Mouse (Mus musculus): Measurements from ENCODE around the gene Per1.

Per1 gene

DNA sequence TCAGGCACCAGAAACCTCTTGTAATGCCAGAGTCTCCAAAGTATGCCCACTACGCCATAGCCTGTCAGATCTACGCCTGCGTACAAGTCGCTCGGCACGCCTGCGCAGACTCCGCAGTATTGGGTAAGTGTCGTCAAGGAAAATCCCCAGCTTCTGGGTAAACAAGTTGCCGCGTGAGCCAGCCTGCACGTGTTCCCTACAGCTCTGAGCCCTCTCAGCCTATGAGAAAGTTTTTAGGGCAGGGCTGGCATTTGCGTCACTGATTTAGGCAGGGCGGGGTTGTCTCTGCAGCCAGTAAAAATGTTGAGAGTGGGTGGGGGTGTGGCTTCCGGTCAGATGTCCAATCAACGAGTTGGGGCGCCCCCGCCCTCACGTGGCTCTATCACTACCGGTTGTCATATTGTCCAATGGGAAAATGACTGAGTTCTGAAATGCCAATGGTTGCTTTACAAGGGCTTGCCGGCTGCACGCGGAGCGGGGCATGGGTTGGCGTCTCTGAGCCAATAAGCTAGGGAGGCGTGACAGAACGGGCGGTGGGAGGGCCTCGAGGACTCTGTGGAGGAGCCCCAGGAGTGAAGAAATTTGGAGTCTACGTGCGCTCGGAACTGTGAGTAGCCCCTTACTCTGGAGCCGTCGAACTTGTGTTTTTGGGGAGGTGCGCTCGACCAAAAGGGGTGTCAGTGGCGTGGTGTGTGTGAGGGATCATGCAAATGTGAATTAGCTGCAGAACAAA is at the start of gene Per1:
Gene Per1, plus strand, starts transcription at position 521 of the 733 bp plus-strand sequence.
- in situ Hi-C loops (cut with MboI, MseI), result loop anchor here (5.0 to 10.0 kb wide), 2 partner anchors 900 to 1342 kb away; partner anchors contain the start of genes Gabarap and Phf23

DNA sequence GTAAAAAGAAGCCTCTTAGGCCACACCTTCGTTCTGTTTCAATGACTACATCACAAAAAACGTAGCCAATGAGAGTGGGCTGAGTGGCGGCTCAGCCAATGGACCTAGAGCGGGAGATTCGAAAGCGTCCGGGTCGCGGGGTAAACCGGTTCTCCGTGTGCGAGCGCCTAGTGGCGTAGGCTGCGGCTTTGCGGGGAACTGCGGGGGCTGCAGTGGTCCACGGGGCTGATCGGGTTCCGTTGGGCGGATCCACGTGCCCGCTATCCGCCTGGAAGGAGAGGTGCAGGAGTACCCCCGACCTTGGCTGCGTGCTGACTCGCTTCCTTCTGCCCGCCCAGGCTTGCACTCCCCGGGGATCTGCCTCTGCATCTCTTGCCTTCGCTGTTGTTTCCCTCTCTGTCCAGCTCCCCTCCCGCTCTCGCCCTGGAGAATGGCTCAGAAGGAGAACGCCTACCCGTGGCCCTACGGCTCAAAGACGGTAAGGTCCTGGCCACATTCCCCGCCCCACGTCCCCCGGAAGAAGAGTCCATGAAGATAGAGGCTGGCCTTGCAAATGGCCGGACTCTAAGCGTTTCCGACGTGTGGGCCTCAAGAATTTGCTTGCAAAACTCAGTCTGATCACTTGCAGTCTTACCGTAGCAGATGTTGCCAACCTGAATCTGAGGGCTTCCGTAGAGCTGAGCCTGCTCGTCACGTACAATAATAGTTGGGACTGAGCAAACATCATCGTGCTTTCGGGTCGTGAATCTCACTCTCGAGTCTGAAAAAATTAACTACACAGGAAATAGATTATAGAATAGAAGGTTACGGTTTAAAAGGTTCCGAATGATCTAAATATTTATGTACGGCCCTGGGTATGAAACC is 49.3 kb upstream of the Per1 start, which contains the start of gene Aurkb:
Gene Aurkb, plus strand, starts transcription at position 117 of the 864 bp plus-strand sequence.
- in situ Hi-C loops (cut with MboI, MseI), result no loop called here

DNA sequence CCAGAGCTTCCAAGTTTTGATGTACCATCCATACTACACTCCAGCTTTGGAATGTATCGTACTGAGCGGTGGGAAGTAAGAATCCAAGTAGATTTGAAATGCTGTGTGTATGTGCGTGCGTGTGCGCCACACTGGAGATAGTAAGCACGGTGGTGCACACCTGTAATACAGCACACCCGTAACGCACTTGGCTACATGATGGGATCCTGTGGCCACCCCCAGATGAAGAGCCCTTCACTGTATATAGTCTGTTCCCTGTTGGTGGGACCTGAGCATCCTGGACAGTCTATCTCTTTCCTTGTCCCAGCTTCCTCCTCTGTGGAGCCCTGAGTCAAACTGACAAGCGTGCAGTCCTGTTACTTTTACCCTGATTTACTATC is 48.6 kb upstream of the Per1 start:
- in situ Hi-C loops (cut with MboI, MseI), result no loop called here

DNA sequence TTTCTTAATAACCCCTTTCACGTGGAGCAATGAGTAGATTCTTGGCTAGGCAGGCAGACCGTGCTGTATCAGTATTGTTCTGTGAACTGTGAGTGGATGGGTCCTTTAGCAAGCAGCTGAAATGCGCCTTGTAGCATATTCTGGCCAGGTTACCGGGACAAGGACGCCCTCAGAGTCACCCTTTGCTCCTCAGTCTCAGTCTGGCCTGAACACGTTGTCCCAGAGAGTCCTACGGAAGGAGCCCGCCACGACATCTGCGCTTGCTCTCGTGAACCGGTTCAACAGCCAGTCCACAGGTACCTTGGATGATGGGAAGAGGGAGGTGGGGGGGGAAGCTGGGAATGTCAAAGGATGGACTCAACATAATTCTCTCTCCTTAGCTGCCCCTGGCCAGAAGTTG is 47.4 kb upstream of the Per1 start:
- in situ Hi-C loops (cut with MboI, MseI), result no loop called here

DNA sequence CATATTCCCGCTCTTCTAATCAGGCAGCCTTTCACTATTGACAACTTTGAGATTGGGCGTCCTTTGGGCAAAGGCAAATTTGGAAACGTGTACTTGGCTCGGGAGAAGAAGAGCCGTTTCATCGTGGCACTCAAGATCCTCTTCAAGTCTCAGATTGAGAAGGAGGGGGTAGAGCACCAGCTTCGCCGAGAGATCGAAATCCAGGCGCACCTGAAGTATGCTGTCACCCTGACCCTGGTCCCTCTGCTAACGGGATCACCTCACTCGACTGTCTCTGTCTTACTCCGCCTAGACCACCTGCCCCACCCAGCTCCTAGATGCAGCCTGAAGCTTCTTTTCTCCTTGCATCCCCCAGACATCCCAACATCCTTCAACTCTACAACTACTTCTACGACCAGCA is 46.9 kb upstream of the Per1 start:
- in situ Hi-C loops (cut with MboI, MseI), result no loop called here

DNA sequence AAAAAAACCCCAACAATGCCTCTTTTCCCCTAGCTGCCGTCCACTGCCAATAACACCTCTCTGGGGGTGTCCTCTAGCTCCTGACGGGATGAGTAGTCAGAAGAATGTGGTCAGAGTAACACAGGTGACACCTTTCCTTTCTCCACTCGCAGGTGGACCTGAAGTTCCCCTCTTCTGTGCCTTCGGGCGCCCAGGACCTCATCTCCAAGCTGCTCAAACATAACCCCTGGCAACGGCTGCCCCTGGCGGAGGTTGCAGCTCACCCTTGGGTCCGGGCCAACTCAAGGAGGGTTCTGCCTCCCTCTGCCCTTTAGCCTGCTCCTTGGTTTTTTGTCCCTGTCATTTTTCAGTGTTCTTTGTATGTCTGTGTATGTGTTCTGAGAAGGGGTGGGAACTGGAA is 44.3 kb upstream of the Per1 start:
- in situ Hi-C loops (cut with MboI, MseI), result no loop called here

DNA sequence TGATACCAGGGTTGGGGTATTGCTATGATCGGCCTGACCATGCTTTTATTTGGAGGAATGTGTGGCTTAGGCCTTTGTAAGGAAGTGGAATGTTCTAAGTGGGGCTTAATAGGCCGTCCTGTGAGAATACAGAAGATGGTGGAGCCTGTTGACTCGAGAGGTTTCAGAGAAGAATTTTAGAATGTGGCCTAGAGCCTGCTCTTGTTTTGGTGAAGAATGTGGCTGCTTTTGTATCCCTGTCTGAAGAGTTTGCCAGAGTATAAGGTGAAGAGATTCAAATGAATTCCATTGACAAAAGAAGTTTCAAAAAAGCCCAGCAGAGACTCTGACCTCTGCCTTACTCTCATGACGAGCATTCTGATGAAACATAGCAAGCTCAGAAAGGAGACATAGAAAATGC is 43.2 kb upstream of the Per1 start:
- in situ Hi-C loops (cut with MboI, MseI), result no loop called here

DNA sequence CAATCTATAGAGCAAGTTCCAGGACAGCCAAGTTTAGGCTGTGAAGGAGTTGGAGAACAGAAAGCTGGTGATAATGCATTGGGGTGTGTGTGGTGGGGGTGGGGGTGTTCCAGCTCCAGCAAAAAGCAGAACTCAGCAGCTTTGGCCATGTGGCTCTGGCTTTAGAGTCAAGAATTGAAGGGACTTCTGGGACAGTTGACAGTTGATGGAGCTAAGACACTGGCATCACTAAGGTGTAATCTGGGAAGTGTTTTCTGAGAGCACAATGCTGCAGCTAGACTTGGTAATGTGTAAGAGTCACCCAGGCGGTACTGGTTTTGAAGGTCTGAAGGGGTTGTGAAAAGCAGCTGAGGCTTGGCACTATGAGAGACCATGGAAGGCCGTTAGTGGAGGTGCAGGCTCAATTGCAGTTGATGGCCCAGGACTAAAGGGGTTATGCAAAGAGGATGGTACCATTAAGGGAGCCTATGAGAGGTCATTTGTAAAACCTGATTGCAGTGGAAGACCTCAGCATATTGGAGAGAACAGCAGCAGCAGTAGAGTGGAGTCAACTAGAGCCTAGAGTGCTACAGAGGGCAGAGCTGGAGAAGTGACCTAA is 42.1 kb upstream of the Per1 start:
- in situ Hi-C loops (cut with MboI, MseI), result no loop called here

DNA sequence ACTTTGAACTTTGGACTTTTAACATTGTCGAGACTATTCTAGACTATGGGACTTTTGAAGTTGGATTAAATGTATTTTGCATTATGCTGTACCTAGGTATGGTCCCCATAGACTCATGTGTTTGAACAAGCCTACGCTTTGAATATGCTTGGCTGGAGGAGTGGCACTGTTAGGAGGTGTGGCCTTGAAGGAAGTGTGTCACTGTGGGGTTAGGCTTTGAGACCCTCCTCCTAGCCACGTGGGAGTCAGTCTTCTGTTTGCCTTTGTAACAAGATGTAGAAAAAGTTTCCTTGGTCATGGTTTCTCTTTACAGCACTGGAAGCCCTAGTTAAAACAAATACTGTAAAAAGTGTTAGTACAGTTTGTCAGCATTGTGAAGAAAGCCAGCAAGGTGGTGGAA is 41.2 kb upstream of the Per1 start:
- in situ Hi-C loops (cut with MboI, MseI), result no loop called here

DNA sequence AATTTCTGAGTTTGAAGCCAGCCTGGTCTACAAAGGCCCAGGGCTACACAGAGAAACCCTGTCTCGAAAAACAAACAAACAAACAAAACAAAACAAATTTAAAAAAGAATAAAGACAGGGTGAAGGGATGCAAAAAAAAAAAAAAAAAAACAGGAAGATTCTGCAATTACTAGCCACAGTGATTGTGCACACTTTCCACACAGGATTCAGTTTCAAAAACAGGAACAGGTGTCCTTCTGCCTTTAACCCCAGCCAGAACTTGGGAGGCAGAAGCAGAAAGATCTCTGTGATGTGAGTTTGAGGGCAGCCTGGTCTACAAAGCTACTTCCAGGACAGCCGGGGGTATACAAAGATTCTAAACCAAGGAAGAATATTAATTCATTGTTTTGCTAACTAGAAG is 36.8 kb upstream of the Per1 start:
- in situ Hi-C loops (cut with MboI, MseI), result no loop called here

DNA sequence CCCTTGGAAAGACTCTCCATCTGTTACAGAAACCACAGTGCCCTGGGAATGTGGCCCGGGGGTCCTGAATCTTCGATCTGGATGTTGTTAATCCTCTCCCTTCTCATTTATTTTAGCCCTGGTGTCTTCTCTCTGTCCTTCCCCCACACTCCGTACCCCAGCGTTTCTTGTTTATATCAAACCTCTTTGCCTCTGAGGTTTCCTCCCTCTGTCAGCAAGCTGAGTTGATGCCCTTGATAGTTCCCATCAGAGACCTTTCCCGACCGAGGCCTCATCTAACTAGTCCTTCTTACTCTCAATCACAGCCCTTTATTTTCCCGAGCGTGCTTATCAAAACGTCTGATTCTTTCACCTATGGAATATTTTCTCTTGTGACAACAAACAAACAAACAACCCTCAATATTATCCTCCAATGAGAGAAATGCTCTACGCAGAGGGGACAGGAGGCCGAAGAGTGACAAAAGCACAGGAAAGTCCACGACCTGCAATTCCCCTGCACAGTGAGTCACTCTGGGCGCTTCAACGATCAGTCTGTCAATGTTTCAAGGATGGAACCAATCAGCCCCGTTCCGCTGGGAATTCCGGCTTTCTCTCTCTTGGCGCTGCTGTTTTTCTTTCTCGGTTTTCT is 36.2 kb upstream of the Per1 start:
- in situ Hi-C loops (cut with MboI, MseI), result no loop called here

DNA sequence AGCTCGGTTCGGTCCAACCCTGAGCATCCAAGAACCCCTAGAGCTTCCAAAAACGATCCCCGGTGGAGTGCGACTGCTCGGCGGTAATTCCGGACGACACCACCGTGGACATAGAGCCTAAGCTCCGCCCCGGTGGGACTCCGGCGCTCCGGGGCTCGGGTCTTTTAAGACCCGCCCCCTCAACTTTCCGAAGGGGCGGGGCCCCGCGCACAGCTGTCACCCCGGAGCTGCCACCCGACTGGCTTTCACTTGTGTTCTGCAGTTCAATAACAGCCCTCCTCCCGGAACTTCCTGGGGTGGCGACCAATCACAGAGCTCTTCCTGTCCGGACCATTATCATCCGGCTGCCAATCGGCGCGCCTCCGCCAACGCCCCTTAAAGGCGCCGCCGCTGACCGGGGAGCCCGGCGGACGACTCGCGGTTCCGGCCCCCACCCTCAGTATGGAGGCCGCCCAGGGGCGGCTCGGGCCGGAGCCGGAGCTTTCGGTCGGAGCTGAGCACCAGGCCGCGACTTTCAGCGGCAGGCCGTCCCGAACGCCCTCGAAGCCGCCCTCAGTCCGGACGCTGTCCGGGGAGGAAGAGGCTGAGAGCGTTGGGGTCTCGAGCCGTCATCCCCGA is 35.6 kb upstream of the Per1 start, which contains the start of gene Borcs6:
Gene Borcs6, plus strand, starts transcription at position 361 of the 618 bp plus-strand sequence.
- in situ Hi-C loops (cut with MboI, MseI), result no loop called here

DNA sequence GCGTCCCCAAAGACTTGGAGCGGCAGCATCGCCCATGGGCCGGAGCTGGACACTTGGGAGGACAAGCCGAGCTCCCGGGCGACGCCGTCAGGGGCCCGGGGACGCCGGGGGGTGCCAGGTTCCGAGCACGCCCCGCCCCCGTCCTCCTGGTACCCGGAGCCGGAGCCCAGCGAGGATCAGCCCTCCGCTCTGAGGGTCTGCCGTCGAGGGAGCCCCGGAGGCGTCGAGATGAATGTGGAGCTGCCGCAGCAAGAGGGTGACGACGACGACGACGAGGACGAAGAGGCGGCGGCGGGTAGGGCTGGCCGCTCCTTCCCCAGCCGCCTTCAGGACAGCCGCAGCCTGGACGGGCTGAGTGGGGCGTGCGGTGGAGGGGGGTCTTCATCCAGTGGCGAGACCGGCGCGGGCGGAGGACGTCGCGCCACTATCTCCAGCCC is 35.0 kb upstream of the Per1 start:
- in situ Hi-C loops (cut with MboI, MseI), result loop anchor here (5.0 kb wide), 1 partner anchor 62 kb away; the partner anchor contains the start of genes 9130213A22Rik and Hes7

DNA sequence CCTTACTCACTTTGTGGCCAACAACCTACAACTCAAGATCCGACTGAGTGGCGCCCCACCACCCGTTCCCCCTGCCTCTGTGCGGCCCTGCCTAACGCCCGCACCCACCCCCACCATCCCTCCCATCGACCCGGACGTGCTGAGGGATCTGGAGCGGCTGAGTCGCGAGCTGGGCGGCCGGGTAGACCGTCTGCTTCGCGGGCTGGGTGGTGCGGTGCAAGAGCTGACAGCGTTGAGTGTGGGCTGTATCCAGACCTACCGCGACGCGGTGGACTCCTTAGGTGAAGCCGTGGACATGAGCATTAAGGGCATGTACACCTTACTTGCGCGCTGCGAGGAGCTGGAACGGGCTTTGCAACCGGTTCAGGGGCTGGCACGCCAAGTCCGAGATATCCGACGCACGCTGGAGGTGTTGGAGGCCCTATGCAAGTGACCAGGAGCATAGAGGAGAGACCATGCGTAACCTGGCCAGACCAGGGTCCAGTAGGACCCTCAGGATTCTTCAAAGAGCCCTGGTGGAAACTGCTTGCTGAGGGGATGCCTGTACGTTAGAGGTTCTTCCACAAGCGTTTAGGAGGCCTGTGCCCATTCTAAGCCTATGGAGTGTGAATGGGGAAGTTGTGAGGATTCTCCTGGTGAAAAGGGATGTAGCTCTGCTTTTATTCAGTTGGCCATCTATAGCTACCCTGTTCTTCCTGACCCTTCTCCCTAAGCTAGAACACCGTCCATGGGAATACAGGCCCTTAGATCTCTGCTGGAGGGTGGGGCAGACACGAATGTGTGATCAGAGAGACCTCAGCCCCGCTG is 34.4 kb upstream of the Per1 start:
- in situ Hi-C loops (cut with MboI, MseI), result loop anchor here (5.0 kb wide), 1 partner anchor 62 kb away; the partner anchor contains the start of genes 9130213A22Rik and Hes7

DNA sequence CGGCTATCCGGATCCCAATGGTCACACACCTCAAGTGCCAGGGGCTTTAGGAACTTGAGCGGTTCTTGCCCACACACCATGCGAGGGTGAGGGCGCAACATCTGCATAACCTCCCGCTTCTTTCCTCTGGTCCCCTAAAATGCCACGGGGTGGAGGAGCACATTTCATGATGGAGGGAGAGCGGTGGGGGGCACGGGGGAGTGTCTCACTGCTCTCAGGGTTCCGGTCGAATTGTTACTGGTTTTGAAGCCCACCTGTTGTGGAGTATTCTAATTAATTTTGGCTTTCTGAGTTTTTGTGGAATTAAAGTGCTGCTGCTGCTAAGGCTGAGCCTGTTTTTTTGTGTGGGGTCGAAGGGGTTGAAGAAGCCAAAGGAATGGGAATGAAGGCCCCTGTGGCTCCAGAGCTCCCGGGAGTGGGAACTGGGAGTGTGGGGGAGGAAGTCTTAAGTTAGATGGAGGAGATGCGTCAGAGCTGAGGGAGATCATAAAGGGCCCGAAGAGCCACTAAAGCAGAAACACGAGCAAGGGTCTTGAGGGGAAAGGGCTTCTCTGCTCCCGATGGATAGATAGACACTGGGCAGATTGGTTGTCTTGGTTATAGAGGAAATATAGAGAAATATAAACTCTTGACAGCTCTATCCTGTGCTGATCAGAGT is 33.6 kb upstream of the Per1 start:
- in situ Hi-C loops (cut with MboI, MseI), result loop anchor here (5.0 kb wide), 1 partner anchor 61 kb away; the partner anchor contains the start of genes 9130213A22Rik and Hes7

DNA sequence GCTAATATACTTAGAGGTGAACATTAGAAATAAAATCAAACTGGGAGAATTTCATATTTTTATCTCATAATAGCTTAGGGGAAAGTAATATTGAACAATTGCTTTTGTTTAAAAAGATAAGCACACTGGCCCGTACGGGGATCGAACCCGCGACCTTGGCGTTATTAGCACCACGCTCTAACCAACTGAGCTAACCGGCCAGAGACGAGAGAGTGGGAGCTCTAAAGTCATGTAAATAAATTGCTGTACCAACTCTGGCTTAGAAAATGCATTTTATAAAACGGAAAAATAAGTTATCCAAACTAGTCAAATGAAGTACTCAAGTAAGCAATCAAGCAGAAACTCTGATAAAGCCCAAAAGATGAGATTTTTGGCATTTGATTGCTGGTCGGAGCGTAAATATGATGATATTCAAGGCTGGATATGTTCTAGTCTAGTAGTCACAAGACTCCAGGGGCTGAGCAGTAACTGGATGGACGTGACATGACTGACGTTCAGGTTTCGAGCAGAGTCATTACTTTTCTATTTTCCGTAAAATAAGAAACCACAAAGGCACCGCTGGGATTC is 32.7 kb upstream of the Per1 start:
- in situ Hi-C loops (cut with MboI, MseI), result loop anchor here (5.0 kb wide), 1 partner anchor 60 kb away; the partner anchor contains the start of genes 9130213A22Rik and Hes7

DNA sequence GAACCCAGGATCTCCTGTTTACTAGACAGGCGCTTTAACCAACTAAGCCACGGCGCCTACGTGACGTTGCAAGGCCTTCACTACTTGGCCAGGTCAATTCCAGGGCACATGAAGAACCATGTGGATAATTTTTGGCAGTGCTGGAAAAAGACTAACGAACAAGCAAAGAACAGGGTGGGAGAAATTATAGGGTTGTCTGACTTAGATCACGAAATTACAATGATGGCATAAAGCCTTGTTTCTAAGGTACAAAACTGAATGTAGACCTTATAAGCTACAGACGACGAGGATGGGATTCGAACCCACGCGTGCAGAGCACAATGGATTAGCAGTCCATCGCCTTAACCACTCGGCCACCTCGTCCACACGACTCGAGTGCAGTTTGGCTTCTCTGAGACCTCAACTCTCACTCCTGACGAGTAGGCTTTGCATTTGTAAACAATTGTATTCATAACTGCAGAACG is 32.2 kb upstream of the Per1 start:
- in situ Hi-C loops (cut with MboI, MseI), result loop anchor here (5.0 kb wide), 1 partner anchor 60 kb away; the partner anchor contains the start of genes 9130213A22Rik and Hes7

DNA sequence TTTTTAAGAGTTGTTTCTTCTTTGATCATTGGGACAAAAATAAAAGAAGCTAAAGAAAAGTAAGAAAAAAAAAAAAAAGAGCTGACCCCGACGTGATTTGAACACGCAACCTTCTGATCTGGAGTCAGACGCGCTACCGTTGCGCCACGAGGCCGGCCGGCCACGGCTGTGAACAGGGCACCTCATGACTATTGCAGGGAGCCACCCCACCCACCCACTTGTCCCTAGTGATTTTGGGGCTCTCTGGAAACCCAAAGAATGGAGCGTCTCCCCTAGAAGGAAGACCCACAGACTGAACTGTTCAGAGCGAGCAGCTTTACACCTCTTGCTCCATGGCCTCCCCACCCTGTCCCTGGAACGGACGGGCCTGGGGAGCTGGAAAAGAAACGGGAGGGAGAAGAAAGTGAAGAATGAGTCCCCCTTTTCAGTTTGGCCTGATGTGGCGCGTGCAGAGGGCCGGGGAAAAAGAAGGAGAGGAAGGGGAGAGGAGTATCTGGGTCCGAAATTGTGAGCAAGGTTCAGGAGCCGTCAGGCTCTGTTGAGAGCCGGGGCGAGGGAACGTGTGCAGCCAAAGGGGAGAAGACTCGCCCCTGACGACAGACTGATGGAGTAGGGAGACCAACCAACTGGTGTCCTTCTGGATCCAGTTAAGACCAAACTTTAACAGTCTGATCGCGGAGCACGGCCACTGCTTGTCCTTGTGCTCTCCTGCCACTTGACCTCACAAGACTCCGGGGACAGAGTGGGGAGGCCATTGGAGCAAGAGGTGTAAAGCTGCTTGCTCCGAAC is 31.4 kb upstream of the Per1 start:
- in situ Hi-C loops (cut with MboI, MseI), result loop anchor here (5.0 kb wide), 1 partner anchor 59 kb away; the partner anchor contains the start of genes 9130213A22Rik and Hes7
